Mouse (Mus musculus): ENCODE data around the gene Peli2.
"Not testable (repeated sequence)": the region's sequence is repeated elsewhere in the genome, so short reads cannot be mapped to it uniquely, and the experiment has no call there.

Gene Peli2

GRCm38 (mm10) chr14:48120752-48121528 is at the start of gene Peli2:
Peli2 (plus strand) TSS chr14:48120823.
- peak; percentile 81 for DNase-seq (ENCODE audit: extremely low spot score)

GRCm38 (mm10) chr14:48072104-48072503 is 48.5 kb upstream of the Peli2 start:
- no peak for DNase-seq (ENCODE audit: extremely low spot score)

GRCm38 (mm10) chr14:48073247-48074161 is 47.1 kb upstream of the Peli2 start:
- peak; percentile 89 for DNase-seq (ENCODE audit: extremely low spot score)

- DNase-seq (ENCODE audit: extremely low spot score): not testable (repeated sequence)
Observed at GRCm38 (mm10) chr14:48079574-48079973, 41.0 kb upstream of the Peli2 start.

- no peak for DNase-seq (ENCODE audit: extremely low spot score)
Observed at GRCm38 (mm10) chr14:48083836-48084812, 36.5 kb upstream of the Peli2 start.

- DNase-seq (ENCODE audit: extremely low spot score): peak; percentile 10
Observed at GRCm38 (mm10) chr14:48086682-48087297, 33.8 kb upstream of the Peli2 start.

- DNase-seq (ENCODE audit: extremely low spot score): no peak
Observed at GRCm38 (mm10) chr14:48087298-48087830, 33.3 kb upstream of the Peli2 start.

- no peak for DNase-seq (ENCODE audit: extremely low spot score)
Observed at GRCm38 (mm10) chr14:48090465-48090864, 30.2 kb upstream of the Peli2 start.

- no peak for DNase-seq (ENCODE audit: extremely low spot score)
Observed at GRCm38 (mm10) chr14:48091160-48091559, 29.5 kb upstream of the Peli2 start.

GRCm38 (mm10) chr14:48098253-48098652 is 22.4 kb upstream of the Peli2 start:
- no peak for DNase-seq (ENCODE audit: extremely low spot score)

GRCm38 (mm10) chr14:48099354-48099753 is 21.3 kb upstream of the Peli2 start:
- DNase-seq (ENCODE audit: extremely low spot score): no peak

GRCm38 (mm10) chr14:48106453-48106852 is 14.2 kb upstream of the Peli2 start:
- DNase-seq (ENCODE audit: extremely low spot score): no peak

- no peak for DNase-seq (ENCODE audit: extremely low spot score)
Observed at GRCm38 (mm10) chr14:48117986-48118385, 2.6 kb upstream of the Peli2 start.

GRCm38 (mm10) chr14:48119012-48119647 is 1.5 kb upstream of the Peli2 start:
- DNase-seq (ENCODE audit: extremely low spot score): no peak

- DNase-seq (ENCODE audit: extremely low spot score): no peak
Observed at GRCm38 (mm10) chr14:48119648-48120270, 864 bp upstream of the Peli2 start.

- DNase-seq (ENCODE audit: extremely low spot score): no peak
Observed at GRCm38 (mm10) chr14:48120443-48120751, 226 bp upstream of the Peli2 start.

GRCm38 (mm10) chr14:48121529-48122517 is 1.2 kb downstream of the Peli2 start:
- no peak for DNase-seq (ENCODE audit: extremely low spot score)

GRCm38 (mm10) chr14:48124011-48124410 is 3.4 kb downstream of the Peli2 start:
- DNase-seq (ENCODE audit: extremely low spot score): no peak

GRCm38 (mm10) chr14:48124816-48125215 is 4.2 kb downstream of the Peli2 start:
- DNase-seq (ENCODE audit: extremely low spot score): no peak
